Comparison of ENCODE assay signal across 9 mouse cellular contexts in genomic region chr9:110952931-110953549, GRCm38 (mm10). TPM values are rescaled to one million over a fixed set of nuclear protein-coding genes. Genes with fewer than 3 reads are reported as not detected.
A peak's percentile ranks its signal among the peaks of the same experiment; 100 is the strongest.
DNase-seq lines count a peak whose midpoint lies in the region; ATAC-seq and TF ChIP-seq lines count a peak whose summit lies in the region.
"Had no signal": no experiment of that assay in that cellular context is flagged by ENCODE, and none has a peak within 500 bp of the region (broad histone marks: within the 10 kb centered on the region; RNA-seq: fewer than 3 reads in every experiment).

No protein-coding gene starts in this region.

- H3K9me3 ChIP-seq in lung, postnatal 0 days (ENCODE audit: low read length): no peaks in the 10 kb centered on the region
- H3K9me3 ChIP-seq in forebrain, embryonic 13.5 days (replicated peaks): no peaks in the 10 kb centered on the region
- H3K9me3 ChIP-seq in limb, embryonic 14.5 days (ENCODE audit: control insufficient read depth, low read length): no peaks in the 10 kb centered on the region
- H3K9me3 ChIP-seq in stomach, embryonic 15.5 days: no peaks in the 10 kb centered on the region

- no peak for ATAC-seq in lung, postnatal 0 days
- ATAC-seq in forebrain, embryonic 13.5 days: no peak
- ATAC-seq in limb, embryonic 14.5 days (ENCODE audit: low FRiP score, low read depth): no peak
- ATAC-seq in stomach, embryonic 15.5 days (ENCODE audit: insufficient read depth, low FRiP score, low read depth): no peak
- no peak for ATAC-seq in inflammation-experienced regulatory T-cells, adult 6 months

- peak overlapping the region; percentile 83; the same call in 1 of the 2 replicates for H3K4me2 ChIP-seq in lung, postnatal 0 days (replicated peaks; ENCODE audit: low read depth, low read length)
- peak overlapping the region; percentile 80 for H3K4me2 ChIP-seq in forebrain, embryonic 13.5 days
- peak overlapping the region; percentile 98 for H3K4me2 ChIP-seq in limb, embryonic 14.5 days (replicated peaks; ENCODE audit: low read depth, low read length, severe bottlenecking)
- peak overlapping the region; percentile 84 for H3K4me2 ChIP-seq in stomach, embryonic 15.5 days

- peaks cover 7% of the 10 kb centered on the region; the same call in 1 of the 2 replicates for H3K4me1 ChIP-seq in lung, postnatal 0 days (ENCODE audit: insufficient read depth, low read depth, low read length)
- 0 out of 2 replicates have a peak, but pooled peaks cover 6% of the 10 kb centered on the region for H3K4me1 ChIP-seq in forebrain, embryonic 13.5 days
- H3K4me1 ChIP-seq in limb, embryonic 14.5 days (ENCODE audit: control insufficient read depth, insufficient read depth, low read length): no peaks in the 10 kb centered on the region
- H3K4me1 ChIP-seq in stomach, embryonic 15.5 days: 0 out of 2 replicates have a peak, but pooled peaks cover 6% of the 10 kb centered on the region

- DNase-seq in lung, postnatal 0 days (ENCODE audit: low spot score): no peak
- DNase-seq in lung, postnatal 25 days (ENCODE audit: low spot score): no peak
- no peak for DNase-seq in limb, embryonic 14.5 days (ENCODE audit: low spot score)
- no peak for DNase-seq in right cerebral cortex, adult 2 months (ENCODE audit: low spot score in 2 of 2)
- DNase-seq in left cerebral cortex, adult 11 months (ENCODE audit: low spot score): no peak

- 0 out of 2 replicates have a peak, but pooled peaks cover 5% of the 10 kb centered on the region for H3K27me3 ChIP-seq in lung, postnatal 0 days (replicated peaks; ENCODE audit: insufficient read depth, low read length)
- H3K27me3 ChIP-seq in forebrain, embryonic 13.5 days: peaks cover 26% of the 10 kb centered on the region
- H3K27me3 ChIP-seq in limb, embryonic 14.5 days (ENCODE audit: control insufficient read depth, insufficient read depth, low read length): peaks cover 12% of the 10 kb centered on the region; the same call in 1 of the 2 replicates
- H3K27me3 ChIP-seq in stomach, embryonic 15.5 days (replicated peaks): peaks cover 14% of the 10 kb centered on the region; the same call in 1 of the 2 replicates

- H3K4me3 ChIP-seq in lung, postnatal 0 days (ENCODE audit: low read depth, low read length): peak overlapping the region; percentile 42; the same call in 1 of the 2 replicates
- H3K4me3 ChIP-seq in forebrain, embryonic 13.5 days: peak overlapping the region; percentile 57
- H3K4me3 ChIP-seq in limb, embryonic 14.5 days (replicated peaks; ENCODE audit: low read length): peak overlapping the region; percentile 51
- peak overlapping the region; percentile 47; the same call in 1 of the 2 replicates for H3K4me3 ChIP-seq in stomach, embryonic 15.5 days (replicated peaks)

- no peaks in the 10 kb centered on the region for H3K36me3 ChIP-seq in lung, postnatal 0 days (ENCODE audit: insufficient read depth, low read length)
- H3K36me3 ChIP-seq in forebrain, embryonic 13.5 days (ENCODE audit: poor library complexity, severe bottlenecking): no peaks in the 10 kb centered on the region
- H3K36me3 ChIP-seq in limb, embryonic 14.5 days (ENCODE audit: control insufficient read depth, insufficient read depth, low read length): no peaks in the 10 kb centered on the region
- H3K36me3 ChIP-seq in stomach, embryonic 15.5 days: no peaks in the 10 kb centered on the region

- no peak for TF ChIP-seq POLR2A in limb, embryonic 14.5 days (IDR thresholded peaks at IDR 0.05; ENCODE audit: borderline replicate concordance, extremely low read depth, insufficient read depth, insufficient read length)

- 46% methylated on average over 5 of the region's 5 CpGs for WGBS in lung, postnatal 0 days
- 41% methylated on average over 5 of the region's 5 CpGs for WGBS in forebrain, embryonic 13.5 days
- 47% methylated on average over 5 of the region's 5 CpGs for WGBS in limb, embryonic 14.5 days
- WGBS in stomach, embryonic 15.5 days: 40% methylated on average over 5 of the region's 5 CpGs

- TF ChIP-seq EP300 in lung, postnatal 0 days (IDR thresholded peaks at IDR 0.05): no peak

- no peak for TF ChIP-seq CTCF in lung, postnatal 0 days (IDR thresholded peaks at IDR 0.05)

- H3K9ac ChIP-seq in lung, postnatal 0 days (replicated peaks; ENCODE audit: low read depth): no peak overlapping the region
- peak overlapping the region; percentile 67 for H3K9ac ChIP-seq in forebrain, embryonic 13.5 days
- H3K9ac ChIP-seq in limb, embryonic 14.5 days (ENCODE audit: low read depth, low read length, severe bottlenecking): no peak overlapping the region
- no peak overlapping the region for H3K9ac ChIP-seq in stomach, embryonic 15.5 days

- no peak overlapping the region for H3K27ac ChIP-seq in lung, postnatal 0 days (ENCODE audit: low read length)
- peak overlapping the region; percentile 63; the same call in 1 of the 2 replicates for H3K27ac ChIP-seq in forebrain, embryonic 13.5 days
- H3K27ac ChIP-seq in limb, embryonic 14.5 days (replicated peaks; ENCODE audit: low read depth, low read length): no peak overlapping the region
- no peak overlapping the region for H3K27ac ChIP-seq in stomach, embryonic 15.5 days

RNA-seq across cellular contexts. Expression of gene Lrrc2, which starts 1.7 kb away (rescaled TPM):
- polyA plus RNA-seq in lung, postnatal 0 days (2015; fragmentation: Nextera tagmentation; extraction: Ambion mirVana): 1.6 and 2.2 TPM in 2 replicates
- 0.13 and 0.34 TPM in 2 replicates for polyA plus RNA-seq in forebrain, embryonic 13.5 days (2015; fragmentation: Nextera tagmentation; extraction: Ambion mirVana)
- 0.04 and 0.12 TPM in 2 replicates for polyA plus RNA-seq in limb, embryonic 14.5 days (2012; rRNA removed)
- 0.08 TPM in 1 of 2 replicates, not detected in the other for polyA plus RNA-seq in limb, embryonic 14.5 days (2014; fragmentation: Nextera tagmentation; extraction: Ambion mirVana)
- polyA plus RNA-seq in stomach, embryonic 15.5 days (2015; fragmentation: Nextera tagmentation; extraction: Ambion mirVana): 0.18 TPM in 1 of 2 replicates, not detected in the other
- polyA plus RNA-seq in inflammation-experienced regulatory T-cells, adult 6 months (2017; shearing (Covaris generic)): under 1 TPM in 2 of 3 experiments, not detected in 1; 0.20 to 0.42 TPM
- polyA plus RNA-seq: small intestine, adult 2 months had no signal

RNA-seq across cellular contexts. Expression of gene Tdgf1, which starts 7.1 kb away (rescaled TPM):
- polyA plus RNA-seq in lung, postnatal 0 days (2015; fragmentation: Nextera tagmentation; extraction: Ambion mirVana): 0.19 and 0.20 TPM in 2 replicates
- polyA plus RNA-seq in forebrain, embryonic 13.5 days (2015; fragmentation: Nextera tagmentation; extraction: Ambion mirVana): not detected in 2 replicates
- 0.38 and 0.56 TPM in 2 replicates for polyA plus RNA-seq in limb, embryonic 14.5 days (2012; rRNA removed)
- polyA plus RNA-seq in limb, embryonic 14.5 days (2014; fragmentation: Nextera tagmentation; extraction: Ambion mirVana): 0.40 and 0.54 TPM in 2 replicates
- polyA plus RNA-seq in stomach, embryonic 15.5 days (2015; fragmentation: Nextera tagmentation; extraction: Ambion mirVana): not detected in 2 replicates
- 1 to 10 TPM in 2 of 3 experiments, under 1 TPM in 1; 0.73 to 2.6 (median 2.5) TPM for polyA plus RNA-seq in inflammation-experienced regulatory T-cells, adult 6 months (2017; shearing (Covaris generic))
- polyA plus RNA-seq: small intestine, adult 2 months had no signal

RNA-seq across cellular contexts. Expression of gene Fam240a, which starts 36.4 kb away (rescaled TPM):
- polyA plus RNA-seq in lung, postnatal 0 days (2015; fragmentation: Nextera tagmentation; extraction: Ambion mirVana): not detected in 2 replicates
- not detected in 2 replicates for polyA plus RNA-seq in forebrain, embryonic 13.5 days (2015; fragmentation: Nextera tagmentation; extraction: Ambion mirVana)
- polyA plus RNA-seq in limb, embryonic 14.5 days (2012; rRNA removed): not detected in 2 replicates
- polyA plus RNA-seq in limb, embryonic 14.5 days (2014; fragmentation: Nextera tagmentation; extraction: Ambion mirVana): not detected in 2 replicates
- polyA plus RNA-seq in stomach, embryonic 15.5 days (2015; fragmentation: Nextera tagmentation; extraction: Ambion mirVana): not detected in 2 replicates
- not detected for polyA plus RNA-seq in inflammation-experienced regulatory T-cells, adult 6 months (2017; shearing (Covaris generic))
- polyA plus RNA-seq: small intestine, adult 2 months had no signal

RNA-seq across cellular contexts. Expression of gene Rtp3, which starts 37.3 kb away (rescaled TPM):
- 1.7 and 3.0 TPM in 2 replicates for polyA plus RNA-seq in lung, postnatal 0 days (2015; fragmentation: Nextera tagmentation; extraction: Ambion mirVana)
- polyA plus RNA-seq in forebrain, embryonic 13.5 days (2015; fragmentation: Nextera tagmentation; extraction: Ambion mirVana): not detected in 2 replicates
- polyA plus RNA-seq in limb, embryonic 14.5 days (2012; rRNA removed): 0.20 and 0.24 TPM in 2 replicates
- polyA plus RNA-seq in limb, embryonic 14.5 days (2014; fragmentation: Nextera tagmentation; extraction: Ambion mirVana): not detected in 2 replicates
- polyA plus RNA-seq in stomach, embryonic 15.5 days (2015; fragmentation: Nextera tagmentation; extraction: Ambion mirVana): 0.45 and 1.1 TPM in 2 replicates
- not detected for polyA plus RNA-seq in inflammation-experienced regulatory T-cells, adult 6 months (2017; shearing (Covaris generic))
